ENCODE assay signal across 23 mouse cellular contexts in the genomic region with DNA sequence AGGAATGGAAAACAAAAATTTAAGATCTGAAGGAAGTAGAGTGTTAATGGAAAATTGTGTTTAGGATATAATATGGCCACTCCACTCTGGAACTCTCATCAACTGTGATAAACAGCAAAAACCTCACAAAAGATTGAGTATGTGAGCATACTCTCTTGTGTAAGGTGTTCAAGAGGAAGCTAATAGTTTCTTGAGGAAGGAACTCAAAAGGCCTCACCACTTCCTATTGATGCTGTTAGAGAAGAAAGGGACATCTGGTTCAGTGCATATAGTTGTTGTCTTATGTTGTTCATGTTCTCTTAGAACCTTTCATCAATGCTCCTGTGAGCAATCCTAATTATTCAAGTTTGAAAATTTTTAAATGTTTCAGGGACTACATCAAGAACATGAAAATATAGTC. TPM values are rescaled to one million over a fixed set of nuclear protein-coding genes. Genes with fewer than 3 reads are reported as not detected.
DNase-seq lines count a peak whose midpoint lies in the region; ATAC-seq and TF ChIP-seq lines count a peak whose summit lies in the region.
"Had no signal": no experiment of that assay in that cellular context is flagged by ENCODE, and none has a peak within 500 bp of the region (broad histone marks: within the 10 kb centered on the region; RNA-seq: fewer than 3 reads in every experiment).

No protein-coding gene starts in this region.

- H3K4me3 ChIP-seq in spleen, adult 2 months (ENCODE audit: extremely low read depth, insufficient read depth, insufficient read length) = no peak overlapping the region
- H3K4me3 ChIP-seq: embryonic facial prominence, embryonic 13.5 days; forebrain, embryonic 13.5 days; gastrocnemius, adult 2 months; heart, embryonic 15.5 days; hindbrain, embryonic 10.5 days had no signal

- intact Hi-C loops in left cerebral cortex, postnatal 25 days (cut with DNase I) = no loop called here

- H3K4me1 ChIP-seq in spleen, adult 2 months (ENCODE audit: control insufficient read depth, insufficient read depth, insufficient read length) = peaks cover 4% of the 10 kb centered on the region; the same call in 1 of the 2 replicates
- H3K4me1 ChIP-seq: embryonic facial prominence, embryonic 13.5 days; forebrain, embryonic 13.5 days; heart, embryonic 15.5 days; hindbrain, embryonic 10.5 days had no signal

- ATAC-seq in activated CD4-positive, CD25-positive, alpha-beta regulatory T cell, adult 4 months = peak; percentile 38
- peak; percentile 96 for ATAC-seq in megakaryocyte, adult 5-6 weeks (ENCODE audit: poor library complexity, severe bottlenecking)
- ATAC-seq in neutrophil, adult 5-6 weeks (ENCODE audit: extremely low read depth, insufficient number of reproducible peaks, low FRiP score, poor library complexity, severe bottlenecking) = peak; percentile 93
- ATAC-seq: forebrain, embryonic 13.5 days; forebrain, postnatal 0 days had no signal

- no peak for TF ChIP-seq POLR2A in spleen, adult 2 months (IDR thresholded peaks at IDR 0.05; ENCODE audit: low read depth, low read length)

- peak overlapping the region; percentile 29; the same call in 1 of the 2 replicates for H3K27ac ChIP-seq in spleen, adult 2 months (ENCODE audit: insufficient read depth, low read length)
- H3K27ac ChIP-seq: embryonic facial prominence, embryonic 13.5 days; forebrain, embryonic 13.5 days; gastrocnemius, adult 2 months; heart, embryonic 15.5 days; hindbrain, embryonic 10.5 days; hindbrain, embryonic 14.5 days had no signal

- no peak for TF ChIP-seq CTCF in spleen, adult 2 months (IDR thresholded peaks at IDR 0.05; ENCODE audit: extremely low read depth, insufficient read depth, insufficient read length, insufficient replicate concordance)

- no peaks in the 10 kb centered on the region for H3K36me3 ChIP-seq in spleen, adult 2 months (ENCODE audit: control insufficient read depth, insufficient read depth, low read length)
- H3K36me3 ChIP-seq: embryonic facial prominence, embryonic 13.5 days; G1E; heart, embryonic 15.5 days; hindbrain, embryonic 10.5 days had no signal

- H3K27me3 ChIP-seq in spleen, adult 2 months (ENCODE audit: control insufficient read depth, insufficient read depth, low read length) = no peaks in the 10 kb centered on the region
- H3K27me3 ChIP-seq: embryonic facial prominence, embryonic 13.5 days; forebrain, embryonic 13.5 days; heart, embryonic 15.5 days had no signal

- no peak for DNase-seq in spleen, adult 2 months (ENCODE audit: low read depth in 1 of 2, low spot score in 2 of 2)
- DNase-seq in spleen, postnatal 4 days (ENCODE audit: low spot score in 2 of 2) = no peak
- DNase-seq in cerebellum, postnatal 25 days = no peak
- no peak for DNase-seq in left cerebral cortex, postnatal 25 days (ENCODE audit: low spot score in 2 of 2)
- no peak for DNase-seq in lung, postnatal 36 days
- DNase-seq: adrenal gland, postnatal 10 days; cerebellum, adult 11 months; cerebellum, adult 8-10 months; cerebellum, postnatal 14 days; forebrain, postnatal 0 days; gastrocnemius, adult 2 months; gastrocnemius, postnatal 25 days; heart, adult 11 months had no signal

RNA-seq across cellular contexts. Expression of a gene that starts 21.0 kb away (rescaled TPM):
- polyA plus RNA-seq in spleen, adult 2 months (2012; rRNA removed) = 2.1 and 2.4 TPM in 2 replicates
- 10 to 100 TPM; 68.5 to 85.2 TPM for polyA plus RNA-seq in activated CD4-positive, CD25-positive, alpha-beta regulatory T cell, adult 4 months (2017; shearing (Covaris generic))
- 0.22 and 3.5 TPM in 2 replicates for total RNA-seq in megakaryocyte, adult 5-6 weeks (2015)
- 0.95 and 1.5 TPM in 2 replicates for total RNA-seq in megakaryocyte, adult 5-6 weeks (2017)
- total RNA-seq in neutrophil, adult 5-6 weeks (2017) = 51.8 and 57.1 TPM in 2 replicates
- total RNA-seq in left cerebral cortex, postnatal 25 days (2021) = not detected
- total RNA-seq: gastrocnemius, adult 2 months; gastrocnemius, postnatal 25 days had no signal
- polyA plus RNA-seq: C2C12; embryonic facial prominence, embryonic 13.5 days; forebrain, embryonic 13.5 days; G1E; hindbrain, embryonic 10.5 days; hindbrain, embryonic 14.5 days had no signal

Comparison
In these comparisons a context has a peak if more than half of its experiments do, and no peak if none do; other contexts are left out.
1. ATAC-seq: peak in every context shown above with its lines; median percentile 96 in megakaryocyte, adult 5-6 weeks; 93 in neutrophil, adult 5-6 weeks; 38 in activated CD4-positive, CD25-positive, alpha-beta regulatory T cell, adult 4 months.
2. RNA of a gene that starts 21.0 kb away (total RNA-seq): 51.8 to 57.1 TPM in neutrophil, adult 5-6 weeks; 0.22 to 3.5 TPM in megakaryocyte, adult 5-6 weeks and not detected in left cerebral cortex, postnatal 25 days; every median in the first group is over 10 times any median in the second.